Mouse (Mus musculus) hindbrain, embryonic 16.5 days (tissue): ENCODE results near the gene Acot7. TPM values are rescaled to one million over a fixed set of nuclear protein-coding genes. Genes with fewer than 3 reads are reported as not detected.

ENCODE experiments used
- ATAC-seq: fragments of 200-750 bp; cut with Nextera tagmentation; 2 replicates; pipeline ENCODE4 v1.8.0; 2017; ENCODE audit warnings: moderate TSS enrichment, moderate library complexity
- H3K27ac ChIP-seq: fragments of 300-500 bp; sonication (generic); 2 replicates; pipeline ENCODE4 v1.5.1; 2014; ENCODE audit warnings: low read depth, mild to moderate bottlenecking, control low read depth, low read length, moderate library complexity
- H3K27me3 ChIP-seq: fragments of 300-500 bp; sonication (generic); replicated peaks from 2 replicates; pipeline ENCODE4 v1.6.1; 2014; ENCODE audit warnings: low read length; ENCODE audit not compliant: control insufficient read depth, insufficient read depth
- H3K36me3 ChIP-seq: fragments of 300-500 bp; sonication (generic); 2 replicates; pipeline ENCODE4 v1.6.1; 2014; ENCODE audit warnings: mild to moderate bottlenecking, low read length, moderate library complexity, mixed read lengths; ENCODE audit not compliant: control insufficient read depth, insufficient read depth
- H3K4me1 ChIP-seq: fragments of 300-500 bp; sonication (generic); 2 replicates; pipeline ENCODE4 v1.6.1; 2014; ENCODE audit warnings: low read depth, low read length; ENCODE audit not compliant: control insufficient read depth, insufficient read depth
- H3K4me2 ChIP-seq: fragments of 300-500 bp; sonication (generic); 2 replicates; pipeline ENCODE4 v1.6.1; 2014; ENCODE audit warnings: mild to moderate bottlenecking, low read length, control low read depth, moderate library complexity
- H3K4me3 ChIP-seq: fragments of 300-500 bp; sonication (generic); 2 replicates; pipeline ENCODE4 v1.5.1; 2014; ENCODE audit warnings: mild to moderate bottlenecking, low read length, control low read depth, moderate library complexity
- H3K9ac ChIP-seq: fragments of 300-500 bp; sonication (generic); 2 replicates; pipeline ENCODE4 v1.6.1; 2014; ENCODE audit warnings: low read depth, mild to moderate bottlenecking, control low read depth, low read length, moderate library complexity
- H3K9me3 ChIP-seq: fragments of 300-500 bp; sonication (generic); 2 replicates; pipeline ENCODE4 v1.6.1; 2014; ENCODE audit warnings: mild to moderate bottlenecking, low read length, moderate library complexity; ENCODE audit not compliant: control insufficient read depth
- WGBS: fragments of 180-500 bp; shearing (Covaris S2); extraction: QIAGEN DNeasy Blood & Tissue Kit; methylation state at CpG from one replicate; pipeline ENCODE4 v1.1.7; 2014; 5-methylcytosine and 5-hydroxymethylcytosine counted together
- polyA plus RNA-seq: library from polyadenylated mRNA; unstranded; fragments of >200 nt; fragmentation: Nextera tagmentation; extraction: Ambion mirVana; gene quantifications from 2 replicates; pipeline ENCODE4 v1.2.1, GENCODE M21; 2015

Gene Acot7
- polyA plus RNA-seq, 1 experiment from 2014 or later: 542 TPM

DNA sequence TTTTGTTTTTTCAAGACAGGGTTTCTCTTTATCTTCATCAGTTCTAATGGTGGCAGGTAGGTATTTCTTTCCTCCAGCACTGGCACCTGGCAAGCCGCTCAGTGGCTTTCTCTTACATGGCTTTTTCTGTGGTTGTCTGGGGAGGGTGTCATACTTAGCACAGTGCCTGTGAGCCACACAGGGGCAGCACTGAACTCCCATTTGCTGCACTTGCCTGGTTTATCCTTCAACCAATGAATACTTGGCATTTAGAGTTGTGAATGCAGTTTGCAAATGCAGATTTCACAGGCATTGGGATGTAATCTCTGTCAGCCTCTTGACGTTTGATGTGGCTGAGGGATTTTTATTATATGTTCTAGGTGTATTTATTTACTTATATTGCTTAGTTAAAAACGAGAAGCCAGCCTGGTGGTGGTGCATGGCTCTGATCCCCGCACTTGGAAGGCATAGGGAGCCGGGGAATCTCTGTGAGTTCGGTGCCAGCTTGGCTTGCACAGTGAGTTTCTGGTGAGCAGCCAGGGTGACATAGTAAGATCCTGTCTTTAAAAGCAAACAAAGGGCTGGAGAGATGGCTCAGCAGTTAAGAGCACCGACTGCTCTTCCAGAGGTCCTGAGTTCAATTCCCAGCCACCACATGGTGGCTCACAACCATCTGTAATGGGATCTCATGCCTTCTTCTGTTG, 6.6 kb downstream of the Acot7 start:
- Histone ChIP-seq H3K9ac (no peak overlapping the region), H3K9me3 (no peaks in the 10 kb centered on the region), H3K27ac (peak overlapping the region; percentile 77; the same call in 1 of the 2 replicates), H3K4me2 (no peak overlapping the region), H3K27me3 (no peaks in the 10 kb centered on the region), H3K36me3 (no peaks in the 10 kb centered on the region), H3K4me1 (peaks cover 30% of the 10 kb centered on the region), H3K4me3 (no peak overlapping the region)
- WGBS: 49% methylated on average over 7 of the region's 7 CpGs
- ATAC-seq: no peak

GRCm38 (mm10) chr4:152185137-152185509, 7.2 kb downstream of the Acot7 start:
- no peaks in the 10 kb centered on the region for H3K36me3 ChIP-seq
- no peaks in the 10 kb centered on the region for H3K27me3 ChIP-seq
- H3K27ac ChIP-seq: peak overlapping the region; percentile 77
- no peak overlapping the region; the same call in 1 of the 2 replicates for H3K9ac ChIP-seq
- no peaks in the 10 kb centered on the region for H3K9me3 ChIP-seq
- ATAC-seq: peak; percentile 24; the same call in 1 of the 2 replicates
- no peak overlapping the region for H3K4me3 ChIP-seq
- peaks cover 24% of the 10 kb centered on the region for H3K4me1 ChIP-seq
- peak overlapping the region; percentile 47 for H3K4me2 ChIP-seq
- 3% methylated on average over 3 of the region's 3 CpGs for WGBS

DNA sequence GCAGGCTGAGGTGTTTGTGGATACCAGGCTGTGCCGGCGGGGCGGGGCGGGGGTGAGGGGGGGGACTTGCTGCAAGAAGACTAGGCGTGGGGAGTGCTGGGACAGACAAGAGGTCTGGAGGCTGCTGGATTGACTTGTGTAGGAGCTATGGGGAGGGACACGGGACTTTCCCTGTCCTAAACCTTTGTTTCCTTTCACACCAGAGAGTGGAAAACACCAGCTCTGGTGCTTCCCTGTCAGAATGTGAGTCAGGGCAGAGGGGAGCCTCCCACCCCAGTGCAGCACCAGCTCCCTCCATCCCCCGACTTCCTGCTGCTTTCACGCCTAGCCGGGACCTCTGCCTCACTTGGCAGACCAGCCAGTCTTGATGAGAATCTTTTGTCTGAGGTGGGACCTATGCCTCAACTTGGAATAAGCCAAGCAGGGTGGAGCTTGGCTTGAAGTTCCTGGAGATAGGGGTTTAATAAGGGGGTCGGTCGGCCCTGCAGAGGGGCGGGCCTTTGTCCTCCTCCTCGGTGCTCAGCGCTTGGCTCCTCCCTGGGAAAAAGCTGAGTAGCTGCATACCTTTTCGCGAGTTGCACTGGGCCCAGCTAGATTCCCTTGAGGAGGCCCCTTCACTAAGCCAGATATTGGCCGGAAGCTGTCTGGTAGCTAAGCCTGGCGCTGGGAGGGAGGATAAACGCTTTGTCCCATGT, 7.7 kb downstream of the Acot7 start:
- Histone ChIP-seq H3K27ac (peak overlapping the region; percentile 77), H3K4me1 (peaks cover 20% of the 10 kb centered on the region), H3K36me3 (no peaks in the 10 kb centered on the region), H3K27me3 (no peaks in the 10 kb centered on the region), H3K4me3 (peak overlapping the region; percentile 16; the same call in 1 of the 2 replicates), H3K4me2 (peak overlapping the region; percentile 47), H3K9ac (peak overlapping the region; percentile 44), H3K9me3 (no peaks in the 10 kb centered on the region)
- peak; percentile 80 for ATAC-seq
- WGBS: 8% methylated on average over 18 of the region's 19 CpGs

- Histone ChIP-seq H3K4me2 (peak overlapping the region; percentile 47), H3K4me1 (peaks cover 20% of the 10 kb centered on the region), H3K27me3 (no peaks in the 10 kb centered on the region), H3K4me3 (peak overlapping the region; percentile 16; the same call in 1 of the 2 replicates), H3K9me3 (no peaks in the 10 kb centered on the region), H3K27ac (peak overlapping the region; percentile 77), H3K36me3 (no peaks in the 10 kb centered on the region), H3K9ac (peak overlapping the region; percentile 38; the same call in 1 of the 2 replicates)
- no peak for ATAC-seq
- 37% methylated on average over 14 of the region's 14 CpGs for WGBS
Measured at GRCm38 (mm10) chr4:152186205-152187082, 8.5 kb downstream of the Acot7 start.

DNA sequence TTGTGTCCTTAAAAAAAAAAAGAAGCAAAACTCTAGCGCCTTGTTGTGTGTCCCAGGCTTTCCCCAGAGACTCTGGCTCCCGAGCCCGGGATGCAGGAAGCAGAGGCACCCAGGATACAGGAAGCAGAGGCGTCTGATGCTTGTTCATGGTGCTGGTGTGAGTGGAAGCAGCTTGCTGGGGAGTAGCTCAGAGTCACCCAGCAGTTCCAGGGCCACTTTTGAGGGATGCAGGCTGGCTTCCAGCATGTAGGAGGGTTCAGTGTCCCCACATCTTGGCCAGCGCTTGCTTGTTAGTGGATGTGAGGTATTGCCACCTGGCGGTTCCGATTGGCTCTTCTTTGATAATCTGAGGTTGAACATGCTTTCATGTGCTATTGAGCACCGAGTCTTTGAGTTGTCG, 9.2 kb downstream of the Acot7 start:
- WGBS: 89% methylated on average over 9 of the region's 9 CpGs
- no peak for ATAC-seq

DNA sequence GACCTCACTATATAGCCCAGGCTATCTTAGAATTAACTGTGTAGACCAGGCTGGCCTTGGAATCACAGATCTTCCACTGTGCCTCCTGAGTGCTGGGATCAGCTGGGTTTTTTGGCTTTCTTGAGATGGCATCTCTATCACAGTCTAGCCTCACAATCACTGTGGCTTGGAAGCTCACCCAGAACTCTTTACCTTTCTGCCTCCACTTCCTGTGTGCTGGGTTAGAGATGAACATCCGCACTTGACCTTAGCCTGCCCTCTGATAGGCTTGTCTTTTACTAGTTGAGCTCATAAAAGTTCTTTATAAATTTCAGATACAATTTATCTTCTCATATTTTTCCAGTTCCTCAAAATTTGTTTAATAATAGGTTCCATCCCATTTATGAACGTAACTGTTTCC, 10.7 kb downstream of the Acot7 start:
- no peak overlapping the region for H3K27ac ChIP-seq
- no peaks in the 10 kb centered on the region for H3K36me3 ChIP-seq
- no peak overlapping the region for H3K9ac ChIP-seq
- H3K4me1 ChIP-seq: peaks cover 20% of the 10 kb centered on the region
- 96% methylated on average over 2 of the region's 2 CpGs for WGBS
- no peaks in the 10 kb centered on the region for H3K9me3 ChIP-seq
- H3K4me3 ChIP-seq: no peak overlapping the region
- no peak for ATAC-seq
- no peak overlapping the region for H3K4me2 ChIP-seq
- no peaks in the 10 kb centered on the region for H3K27me3 ChIP-seq

More for the DNA sequence above, 9.2 kb downstream of the Acot7 start:
- Histone ChIP-seq H3K9me3 (no peaks in the 10 kb centered on the region), H3K4me3 (no peak overlapping the region), H3K9ac (no peak overlapping the region), H3K27me3 (no peaks in the 10 kb centered on the region), H3K27ac (no peak overlapping the region), H3K36me3 (no peaks in the 10 kb centered on the region), H3K4me2 (no peak overlapping the region), H3K4me1 (peaks cover 20% of the 10 kb centered on the region)

- no peaks in the 10 kb centered on the region for H3K36me3 ChIP-seq
- no peaks in the 10 kb centered on the region for H3K27me3 ChIP-seq
- H3K27ac ChIP-seq: no peak overlapping the region
- no peak overlapping the region for H3K9ac ChIP-seq
- no peak for ATAC-seq
- no peak overlapping the region for H3K4me2 ChIP-seq
- H3K4me1 ChIP-seq: peaks cover 20% of the 10 kb centered on the region
- 87% methylated on average over 6 of the region's 6 CpGs for WGBS
- no peaks in the 10 kb centered on the region for H3K9me3 ChIP-seq
- H3K4me3 ChIP-seq: no peak overlapping the region
Measured at GRCm38 (mm10) chr4:152189071-152189470, 11.1 kb downstream of the Acot7 start.

DNA sequence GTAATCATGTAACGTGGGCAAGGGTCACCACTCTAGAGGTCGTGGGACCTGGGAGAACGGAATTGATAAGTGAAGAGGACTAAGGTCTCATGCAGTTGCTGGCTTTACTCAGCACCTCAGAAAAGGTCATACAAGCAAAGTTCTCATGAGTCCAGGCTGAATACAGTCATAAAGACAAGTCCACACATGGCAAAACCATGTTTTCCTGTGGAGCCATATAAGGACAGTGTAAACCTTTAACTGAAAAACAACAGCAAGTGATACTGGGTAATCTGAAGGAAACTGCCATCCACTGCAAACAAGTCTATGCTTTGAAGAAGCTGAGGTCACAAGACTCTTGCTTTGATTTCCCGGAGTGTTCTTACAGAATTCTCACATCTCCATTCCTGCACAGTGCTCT, 11.8 kb downstream of the Acot7 start:
- Histone ChIP-seq H3K4me2 (no peak overlapping the region), H3K9me3 (no peaks in the 10 kb centered on the region)
- WGBS: 96% methylated on average over 4 of the region's 4 CpGs

More for the DNA sequence above, 11.8 kb downstream of the Acot7 start:
- H3K9ac ChIP-seq: no peak overlapping the region
- H3K27me3 ChIP-seq: no peaks in the 10 kb centered on the region
- peaks cover 20% of the 10 kb centered on the region for H3K4me1 ChIP-seq
- no peak overlapping the region for H3K27ac ChIP-seq
- no peaks in the 10 kb centered on the region for H3K36me3 ChIP-seq
- no peak for ATAC-seq
- no peak overlapping the region for H3K4me3 ChIP-seq
